Mouse (Mus musculus) midbrain, embryonic 11.5 days (tissue): ENCODE measurements around the gene Selenoh. TPM values are rescaled to one million over a fixed set of nuclear protein-coding genes. Genes with fewer than 3 reads are reported as not detected.

Experiments used
- ATAC-seq: fragments of 200-750 bp; cut with Nextera tagmentation; 2 replicates; pipeline ENCODE4 v1.8.0; 2017; ENCODE audit warnings: moderate TSS enrichment, moderate library complexity; ENCODE audit not compliant: low FRiP score
- DNase-seq: peaks from one replicate; pipeline ENCODE4 v3.0.0; 2015; ENCODE audit warnings: low spot score; ENCODE audit errors: missing footprints
- H3K27ac ChIP-seq: fragments of 300-500 bp; sonication (generic); 2 replicates; pipeline ENCODE4 v1.5.1; 2014; ENCODE audit warnings: low read depth, low read length
- H3K27me3 ChIP-seq: fragments of 300-500 bp; sonication (generic); 2 replicates; pipeline ENCODE4 v1.6.1; 2014; ENCODE audit warnings: mild to moderate bottlenecking, low read length, moderate library complexity, mixed read lengths; ENCODE audit not compliant: control insufficient read depth, insufficient read depth
- H3K36me3 ChIP-seq: fragments of 300-500 bp; sonication (generic); 2 replicates; pipeline ENCODE4 v1.6.1; 2014; ENCODE audit warnings: mild to moderate bottlenecking, low read length, moderate library complexity, mixed read lengths; ENCODE audit not compliant: control insufficient read depth, insufficient read depth
- H3K4me1 ChIP-seq: fragments of 300-500 bp; sonication (generic); 2 replicates; pipeline ENCODE4 v1.6.1; 2014; ENCODE audit warnings: low read length; ENCODE audit not compliant: control insufficient read depth, insufficient read depth
- H3K4me2 ChIP-seq: fragments of 300-500 bp; sonication (generic); 2 replicates; pipeline ENCODE4 v1.6.1; 2014; ENCODE audit warnings: mild to moderate bottlenecking, moderate library complexity
- H3K4me3 ChIP-seq: fragments of 300-500 bp; sonication (generic); 2 replicates; pipeline ENCODE4 v1.5.1; 2014; ENCODE audit warnings: low read depth, low read length
- H3K9ac ChIP-seq: fragments of 300-500 bp; sonication (generic); 2 replicates; pipeline ENCODE4 v1.6.1; 2014; ENCODE audit warnings: low read length
- H3K9me3 ChIP-seq: fragments of 300-500 bp; sonication (generic); 2 replicates; pipeline ENCODE4 v1.6.1; 2016; ENCODE audit warnings: low read length; ENCODE audit not compliant: control insufficient read depth
- WGBS: fragments of 180-500 bp; shearing (Covaris S2); extraction: QIAGEN DNeasy Blood & Tissue Kit; methylation state at CpG from one replicate; pipeline ENCODE4 v1.1.7; 2014; 5-methylcytosine and 5-hydroxymethylcytosine counted together
- polyA plus RNA-seq: library from polyadenylated mRNA; unstranded; fragments of >200 nt; fragmentation: Nextera tagmentation; extraction: Ambion mirVana; gene quantifications from 2 replicates; pipeline ENCODE4 v1.2.1, GENCODE M21; 2014

Gene Selenoh
- polyA plus RNA-seq, result 450 and 473 TPM in 2 replicates

DNA sequence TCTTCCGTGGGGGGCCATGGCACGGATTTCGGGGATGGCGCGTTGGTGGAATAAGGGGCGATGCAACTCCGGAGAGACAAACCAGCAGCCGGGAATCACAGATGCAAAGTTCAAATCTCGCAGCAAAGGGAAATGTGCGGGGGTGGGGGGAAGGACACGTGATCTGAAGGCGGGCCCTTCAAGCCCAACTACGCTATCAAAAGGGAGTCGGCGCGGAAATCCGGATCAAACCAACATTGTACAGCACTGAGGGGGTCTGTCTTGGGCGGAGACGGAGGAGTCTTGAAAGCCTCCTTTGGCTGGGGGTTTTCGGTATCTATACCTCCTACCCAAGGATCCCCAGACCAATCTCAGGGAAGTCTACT is at the start of gene Selenoh:
Selenoh (minus strand) TSS at position 202 of the 365 bp plus-strand sequence.
- H3K36me3 ChIP-seq, result peaks cover 3% of the 10 kb centered on the region; the same call in 1 of the 2 replicates
- peak; percentile 98 for DNase-seq

DNA sequence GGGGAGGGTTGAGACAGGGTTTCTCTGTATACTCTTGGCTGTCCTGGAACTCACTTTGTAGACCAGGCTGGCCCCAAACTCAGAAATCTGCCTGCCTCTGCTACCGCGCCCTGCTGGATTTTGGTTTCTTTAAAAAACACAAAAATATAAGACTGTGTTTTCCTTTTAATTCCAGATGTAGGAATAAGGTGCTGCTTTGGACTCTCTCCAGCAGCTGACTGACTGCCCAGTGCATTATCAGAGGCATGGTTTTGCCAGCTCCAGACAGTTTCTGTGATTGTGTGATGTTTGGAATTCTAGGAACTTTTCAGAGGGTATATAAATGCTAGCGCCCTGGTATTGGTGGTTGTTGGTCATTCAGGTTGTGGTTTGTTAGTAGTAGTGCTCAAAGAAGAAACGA is 46.8 kb upstream of the Selenoh start:
- Histone ChIP-seq H3K4me2 (no peak overlapping the region), H3K27me3 (no peaks in the 10 kb centered on the region), H3K27ac (no peak overlapping the region), H3K4me1 (peaks cover 10% of the 10 kb centered on the region), H3K4me3 (no peak overlapping the region), H3K9me3 (no peaks in the 10 kb centered on the region), H3K36me3 (no peaks in the 10 kb centered on the region), H3K9ac (no peak overlapping the region)
- 86% methylated on average over 4 of the region's 4 CpGs for WGBS
- ATAC-seq (no peak), DNase-seq (peak; percentile 17)

More for the DNA sequence above, at the start of gene Selenoh:
- no peaks in the 10 kb centered on the region for H3K27me3 ChIP-seq
- ATAC-seq, result peak; percentile 97
- H3K4me3 ChIP-seq, result peak within 1 kb of the TSS; percentile 72
- WGBS, result under 1% methylated on average over 20 of the region's 20 CpGs
- H3K9ac ChIP-seq, result peak within 1 kb of the TSS; percentile 91
- peaks cover 4% of the 10 kb centered on the region; the same call in 1 of the 2 replicates for H3K4me1 ChIP-seq
- peak within 1 kb of the TSS; percentile 80 for H3K27ac ChIP-seq
- peak within 1 kb of the TSS; percentile 56 for H3K4me2 ChIP-seq
- no peaks in the 10 kb centered on the region for H3K9me3 ChIP-seq

DNA sequence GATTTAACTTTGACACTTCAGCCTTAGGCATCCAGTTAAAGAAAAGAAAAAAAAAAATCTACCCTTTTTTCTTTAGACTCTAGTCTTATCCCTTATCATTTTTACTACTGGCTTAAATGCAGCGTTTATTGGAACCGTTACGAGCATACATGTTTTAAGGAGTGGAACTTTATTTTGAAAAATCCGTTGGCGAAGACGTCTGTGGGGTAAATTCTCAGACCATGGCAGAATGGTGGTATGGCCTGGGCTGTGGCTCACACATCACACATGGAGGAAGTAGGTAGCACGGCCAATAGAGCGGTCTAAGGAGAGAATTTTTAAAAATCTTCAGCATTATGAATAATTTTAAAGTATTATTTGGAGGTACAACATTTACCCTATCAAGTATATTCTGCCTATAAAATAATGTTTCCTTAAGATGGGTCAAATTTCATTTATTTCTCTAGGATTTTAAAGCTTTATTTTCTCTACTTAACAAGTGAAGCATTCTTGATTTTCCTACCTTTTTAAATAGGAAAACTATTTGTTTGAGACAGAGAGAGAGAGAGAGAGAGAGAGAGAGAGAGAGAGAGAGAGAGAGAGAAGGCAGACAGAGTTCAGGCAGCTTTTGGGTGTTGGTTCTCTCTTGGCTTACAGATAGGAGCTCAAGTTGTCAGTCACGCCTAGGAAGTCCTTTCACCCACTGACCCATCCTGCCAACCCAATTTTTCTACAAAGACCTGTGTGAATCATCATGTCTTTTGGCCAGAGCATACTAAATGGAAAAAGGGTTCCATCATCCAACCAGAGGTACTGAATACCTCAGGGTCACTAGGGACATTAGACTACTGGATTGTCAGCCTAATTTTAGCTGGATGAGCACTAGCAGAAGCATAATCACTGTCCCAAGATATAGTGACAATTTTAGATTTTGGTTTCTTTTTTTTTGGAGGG is 46.1 kb upstream of the Selenoh start:
- Histone ChIP-seq H3K4me2 (peak overlapping the region; percentile 51), H3K9me3 (no peaks in the 10 kb centered on the region), H3K27me3 (no peaks in the 10 kb centered on the region), H3K36me3 (no peaks in the 10 kb centered on the region), H3K27ac (peak overlapping the region; percentile 96; the same call in 1 of the 2 replicates), H3K4me3 (peak overlapping the region; percentile 95), H3K9ac (peak overlapping the region; percentile 95), H3K4me1 (peaks cover 10% of the 10 kb centered on the region)
- ATAC-seq (no peak), DNase-seq (no peak)
- WGBS, result 38% methylated on average over 9 of the region's 9 CpGs

DNA sequence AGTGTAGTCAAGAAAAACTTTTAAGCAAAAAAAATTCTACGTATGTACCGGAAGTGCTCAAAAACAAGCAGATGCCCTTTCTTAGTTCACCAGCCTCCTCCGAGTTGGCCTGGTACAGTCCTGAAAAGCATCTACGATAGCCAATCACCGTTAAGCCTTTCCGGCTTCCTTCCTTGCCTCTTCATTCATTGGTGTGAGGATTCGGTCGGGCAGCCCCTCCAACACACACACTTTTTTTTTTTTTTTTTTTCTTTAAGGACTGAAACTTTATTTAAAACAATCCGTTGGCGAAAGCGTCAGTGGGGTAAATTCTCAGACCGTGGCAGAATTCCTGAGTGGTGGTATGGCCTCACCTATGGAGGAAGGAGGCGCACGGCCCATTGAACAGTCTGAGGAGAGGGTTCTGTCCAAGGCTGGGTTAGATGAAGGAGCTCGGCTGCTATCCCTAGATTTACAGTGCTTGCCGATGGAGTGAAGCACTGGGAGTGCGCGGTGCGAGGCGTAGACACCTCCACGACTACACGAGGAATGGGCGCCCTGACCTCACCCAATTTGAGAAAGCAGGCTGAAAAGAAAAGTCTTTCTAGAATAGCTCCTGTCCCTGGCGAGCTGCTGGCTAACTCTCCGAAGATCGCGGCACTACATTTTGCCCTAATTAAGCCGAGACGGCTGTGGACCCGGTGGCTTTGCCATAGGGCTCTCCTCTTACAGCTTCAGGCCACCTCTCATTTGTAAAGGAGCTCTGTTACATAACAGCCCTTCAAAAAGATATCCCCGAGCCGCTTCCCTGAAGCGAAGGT is 45.2 kb upstream of the Selenoh start:
- ATAC-seq (peak; percentile 93), DNase-seq (peak; percentile 96)
- H3K4me1 ChIP-seq, result peaks cover 10% of the 10 kb centered on the region
- no peaks in the 10 kb centered on the region for H3K27me3 ChIP-seq
- no peaks in the 10 kb centered on the region for H3K9me3 ChIP-seq
- under 1% methylated on average over 33 of the region's 33 CpGs for WGBS
- peak overlapping the region; percentile 51 for H3K4me2 ChIP-seq
- peak overlapping the region; percentile 95 for H3K9ac ChIP-seq
- H3K36me3 ChIP-seq, result no peaks in the 10 kb centered on the region
- H3K4me3 ChIP-seq, result peak overlapping the region; percentile 95
- peak overlapping the region; percentile 96 for H3K27ac ChIP-seq

DNA sequence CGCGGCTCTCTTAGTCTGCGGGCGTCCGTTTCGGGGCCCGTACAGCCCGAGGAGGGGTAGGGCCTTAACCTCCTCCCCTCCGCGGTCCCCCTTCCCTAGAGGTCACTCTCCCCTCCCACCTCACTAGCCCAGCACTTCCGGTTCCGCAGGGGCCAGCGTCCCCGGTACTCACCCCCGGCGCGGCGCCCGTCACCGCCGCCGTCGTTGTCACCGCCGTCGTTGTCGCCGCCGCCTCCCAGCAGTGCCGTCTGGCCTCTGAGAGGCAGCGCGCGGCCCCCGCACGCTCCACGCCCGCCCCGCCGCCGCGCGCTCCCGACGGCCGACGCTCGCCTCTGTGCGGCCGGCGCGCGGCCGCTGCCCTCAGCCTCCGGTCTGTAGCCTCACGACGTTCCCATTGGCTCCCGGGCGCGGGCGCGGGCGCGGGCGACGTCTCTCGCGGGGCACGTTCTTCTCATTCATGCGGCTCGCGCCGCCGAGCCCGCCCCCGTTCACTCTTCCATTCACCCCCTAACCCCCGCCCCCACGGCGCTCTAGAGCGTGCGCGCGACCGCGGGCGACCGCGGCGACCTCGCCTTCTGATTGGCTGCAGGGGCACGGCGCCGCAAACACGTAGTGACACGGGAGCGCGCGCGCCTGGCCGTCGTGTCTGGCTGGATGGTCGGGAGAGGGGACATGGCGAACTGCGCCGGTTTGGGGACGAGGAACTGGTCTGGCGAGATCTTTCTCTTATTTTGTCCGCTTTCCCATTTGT is 44.4 kb upstream of the Selenoh start, which contains the start of gene Zdhhc5:
Zdhhc5 (minus strand) TSS at position 370 of the 751 bp plus-strand sequence.
- ATAC-seq (peak; percentile 97), DNase-seq (peak; percentile 100)
- H3K9ac ChIP-seq, result peak within 1 kb of the TSS; percentile 95
- peak within 1 kb of the TSS; percentile 96 for H3K27ac ChIP-seq
- peak within 1 kb of the TSS; percentile 95 for H3K4me3 ChIP-seq
- H3K9me3 ChIP-seq, result no peaks in the 10 kb centered on the region
- peaks cover 10% of the 10 kb centered on the region for H3K4me1 ChIP-seq
- 0 out of 2 replicates have a peak, but pooled peaks cover 2% of the 10 kb centered on the region for H3K36me3 ChIP-seq
- WGBS, result under 1% methylated on average over 98 of the region's 107 CpGs
- peak within 1 kb of the TSS; percentile 78 for H3K4me2 ChIP-seq
- H3K27me3 ChIP-seq, result no peaks in the 10 kb centered on the region

DNA sequence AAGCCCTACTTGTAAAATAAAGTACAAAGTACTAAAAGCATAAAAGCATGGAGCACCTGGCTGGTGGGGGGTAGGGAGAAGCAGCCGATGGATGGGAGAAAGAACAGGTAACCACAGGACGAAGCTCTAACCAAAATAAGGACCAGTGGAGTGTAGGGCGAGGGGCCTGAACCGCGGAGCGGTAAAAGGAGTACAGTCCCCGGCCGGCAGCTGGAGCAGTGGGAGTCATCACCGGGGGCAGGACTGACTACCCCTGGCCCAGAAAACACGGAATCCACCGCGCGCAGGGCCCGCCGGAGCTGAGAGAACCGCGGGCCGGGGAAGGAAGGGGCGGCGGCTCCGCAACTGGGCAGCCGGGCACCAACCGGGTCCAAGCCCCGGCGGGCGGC is 43.8 kb upstream of the Selenoh start:
- Histone ChIP-seq H3K9me3 (no peaks in the 10 kb centered on the region), H3K9ac (peak overlapping the region; percentile 95), H3K27me3 (no peaks in the 10 kb centered on the region), H3K4me1 (peaks cover 10% of the 10 kb centered on the region), H3K4me3 (peak overlapping the region; percentile 95), H3K4me2 (peak overlapping the region; percentile 78), H3K36me3 (peaks cover 5% of the 10 kb centered on the region; the same call in 1 of the 2 replicates), H3K27ac (peak overlapping the region; percentile 96)
- DNase-seq, result no peak
- peak; percentile 32 for ATAC-seq
- WGBS, result 2% methylated on average over 24 of the region's 26 CpGs

DNA sequence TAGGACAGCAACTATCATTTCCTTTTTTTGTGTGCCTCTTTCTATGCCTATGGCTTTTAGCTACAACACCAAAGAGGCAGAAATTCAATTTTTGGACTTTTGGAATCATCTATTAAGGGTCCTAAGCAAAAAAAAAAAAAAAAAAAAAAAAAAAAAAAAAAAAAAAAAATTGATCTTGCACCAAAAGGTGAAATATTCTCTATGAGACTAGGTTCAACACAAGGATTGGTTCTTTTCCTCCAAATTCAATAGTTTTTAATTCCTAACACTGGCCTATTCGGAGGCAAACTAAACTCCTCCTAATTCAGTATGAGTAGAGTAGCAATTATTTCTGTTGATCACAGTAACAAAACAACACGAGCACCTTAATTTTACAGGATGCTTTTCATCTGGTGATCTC is 41.3 kb upstream of the Selenoh start:
- Histone ChIP-seq H3K4me2 (no peak overlapping the region), H3K9ac (no peak overlapping the region), H3K27me3 (no peaks in the 10 kb centered on the region), H3K4me1 (peaks cover 10% of the 10 kb centered on the region), H3K27ac (no peak overlapping the region), H3K36me3 (peaks cover 5% of the 10 kb centered on the region; the same call in 1 of the 2 replicates), H3K9me3 (no peaks in the 10 kb centered on the region), H3K4me3 (no peak overlapping the region)
- DNase-seq (no peak), ATAC-seq (no peak)
- 93% methylated on average over 2 of the region's 2 CpGs for WGBS

DNA sequence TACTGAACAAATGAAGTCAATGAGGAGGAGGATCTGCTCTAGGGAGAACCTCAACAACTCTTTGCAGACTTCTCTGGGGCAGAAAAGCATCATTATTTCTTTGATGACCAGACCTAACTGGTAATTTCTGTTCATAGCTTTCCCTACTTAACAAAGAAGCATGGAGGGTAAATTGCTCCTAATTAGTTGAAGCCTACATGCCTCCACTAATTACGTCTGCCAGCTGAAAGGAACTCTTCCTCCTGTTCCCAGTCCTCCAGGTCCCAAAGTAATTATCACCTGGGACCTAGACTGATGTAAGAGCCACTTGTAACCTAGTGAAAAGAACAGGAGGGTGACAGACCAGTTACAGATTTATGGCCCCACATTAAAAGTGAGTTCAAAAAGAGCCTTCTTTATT is 37.0 kb upstream of the Selenoh start:
- Histone ChIP-seq H3K4me3 (no peak overlapping the region), H3K4me2 (no peak overlapping the region), H3K4me1 (no peaks in the 10 kb centered on the region), H3K9ac (no peak overlapping the region), H3K36me3 (peaks cover 5% of the 10 kb centered on the region; the same call in 1 of the 2 replicates), H3K27ac (no peak overlapping the region), H3K9me3 (no peaks in the 10 kb centered on the region), H3K27me3 (no peaks in the 10 kb centered on the region)
- ATAC-seq (no peak), DNase-seq (no peak)
- WGBS, result 84% methylated on average over 1 of the region's 1 CpGs
